Mouse (Mus musculus): ENCODE data around the gene Gm5294.

Gm5294 gene

GRCm38 (mm10) chr5:138849682-138850461 is 30.0 kb downstream of the Gm5294 start:
- DNase-seq: no peak

GRCm38 (mm10) chr5:138850462-138850844 is 30.6 kb downstream of the Gm5294 start:
- DNase-seq: no peak

- DNase-seq: no peak
These were observed 31.5 kb downstream of the Gm5294 start for GRCm38 (mm10) chr5:138851296-138851780.

- no peak for DNase-seq
These were observed 32.3 kb downstream of the Gm5294 start for GRCm38 (mm10) chr5:138852151-138852550.

- no peak for DNase-seq
These were observed 33.5 kb downstream of the Gm5294 start for GRCm38 (mm10) chr5:138853349-138853748.

GRCm38 (mm10) chr5:138857010-138857617 is 37.2 kb downstream of the Gm5294 start:
- peak; percentile 83 for DNase-seq

- DNase-seq: no peak
These were observed 38.0 kb downstream of the Gm5294 start for GRCm38 (mm10) chr5:138857811-138858251.

- DNase-seq: no peak
These were observed 43.8 kb downstream of the Gm5294 start for GRCm38 (mm10) chr5:138863681-138864146.

- no peak for DNase-seq
These were observed 44.3 kb downstream of the Gm5294 start for GRCm38 (mm10) chr5:138864166-138864565.

GRCm38 (mm10) chr5:138864880-138865279 is 45.0 kb downstream of the Gm5294 start:
- DNase-seq: no peak

GRCm38 (mm10) chr5:138865637-138866036 is 45.8 kb downstream of the Gm5294 start:
- no peak for DNase-seq
